Mouse (Mus musculus) thymus, postnatal 4 days (tissue): ENCODE measurements around the gene Zfp683.

Source experiments
- DNase-seq: peaks from one replicate; pipeline ENCODE4 v3.0.0; 2021

Zfp683 gene

DNA sequence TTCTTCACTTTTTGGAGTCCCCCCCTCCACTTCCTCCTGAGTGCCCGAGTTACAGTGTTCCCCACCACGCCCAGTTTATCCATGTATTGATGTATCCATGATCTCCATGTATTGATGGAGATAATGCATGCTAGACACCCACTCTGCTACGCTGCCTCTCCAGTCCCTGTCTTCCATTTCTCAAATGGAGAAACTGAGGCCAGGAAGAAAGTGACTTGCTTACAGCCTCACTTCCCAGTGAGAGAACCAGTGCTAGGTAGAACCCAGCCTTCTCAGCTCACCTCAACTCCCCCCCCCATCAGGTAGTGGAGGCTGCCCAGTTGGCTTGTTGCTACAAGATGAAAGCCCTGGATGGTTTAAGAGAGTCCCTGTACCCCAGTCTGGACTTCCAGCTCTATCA lies at the start of gene Zfp683:
TSS of gene Zfp683 (plus strand) at position 301 of the 400 bp plus-strand sequence.
- no peak for DNase-seq

- DNase-seq = no peak
Measured at GRCm38 (mm10) chr4:134005581-134006358, 47.9 kb upstream of the Zfp683 start.

DNA sequence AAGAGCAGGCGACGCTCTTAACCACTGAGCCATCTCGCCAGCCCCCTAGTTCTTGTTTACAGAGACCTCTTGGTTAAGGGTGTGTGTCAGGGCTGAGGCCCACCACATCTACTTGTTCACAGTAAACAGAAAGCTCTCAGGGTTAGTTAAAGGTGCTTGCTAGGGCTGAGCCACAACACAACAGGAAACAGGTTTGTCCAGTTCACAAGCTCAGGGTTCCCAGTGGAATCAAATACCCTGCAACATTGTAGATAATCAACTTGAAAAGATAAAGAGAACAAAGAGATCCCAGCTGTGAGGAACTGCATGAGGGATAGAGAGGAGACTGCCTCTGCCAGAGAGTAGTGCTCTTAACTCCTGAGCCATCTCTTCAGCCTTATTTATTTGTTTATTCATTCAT lies 46.8 kb upstream of the Zfp683 start:
- DNase-seq = no peak

GRCm38 (mm10) chr4:134009709-134010108 lies 43.9 kb upstream of the Zfp683 start:
- DNase-seq = no peak

DNA sequence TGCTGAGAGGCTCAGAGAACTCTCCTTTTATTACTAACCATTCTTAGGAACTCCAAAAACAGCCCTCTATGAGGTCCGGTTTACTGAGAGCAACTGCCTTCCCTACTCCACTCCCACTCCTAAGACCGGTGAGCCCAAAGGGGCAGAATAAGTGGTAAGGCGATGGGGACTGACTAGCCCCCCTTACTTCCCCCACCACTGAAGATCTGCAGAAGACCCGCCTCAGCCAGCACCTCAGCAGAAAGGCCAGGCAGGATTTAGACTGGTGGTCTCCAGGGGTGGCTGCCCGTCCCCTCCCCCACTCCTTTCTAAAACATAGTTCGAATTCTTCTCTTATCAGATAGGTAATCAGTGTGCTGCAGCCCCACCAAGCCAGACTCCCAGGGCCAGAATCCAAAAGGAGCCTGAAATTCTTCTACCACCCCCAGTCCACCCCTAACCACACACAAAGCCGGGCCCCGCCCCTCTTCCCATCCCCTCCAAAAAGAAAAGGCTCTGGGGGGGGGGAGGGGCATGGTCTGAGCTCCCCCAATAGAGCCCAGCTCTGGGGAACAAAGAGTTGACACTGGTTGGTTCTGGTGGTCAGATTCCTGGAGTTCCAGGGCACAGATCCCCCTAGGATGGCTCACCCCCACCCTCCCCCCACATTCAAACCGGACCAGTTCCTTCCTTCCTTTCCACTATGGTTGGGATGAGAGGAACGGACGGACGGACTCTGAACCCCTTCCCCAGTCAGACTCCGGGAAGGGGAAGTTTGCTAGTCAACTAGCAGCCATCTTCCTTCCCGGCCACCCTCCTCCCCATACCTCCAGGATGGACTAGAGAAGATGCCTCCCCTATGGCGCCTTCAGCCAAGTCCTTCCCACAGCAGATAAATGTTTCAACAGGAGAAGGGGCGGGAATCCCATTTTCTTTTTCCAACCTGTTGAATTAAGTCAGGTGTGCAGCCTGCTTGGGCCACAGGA lies 41.9 kb upstream of the Zfp683 start:
- no peak for DNase-seq

DNA sequence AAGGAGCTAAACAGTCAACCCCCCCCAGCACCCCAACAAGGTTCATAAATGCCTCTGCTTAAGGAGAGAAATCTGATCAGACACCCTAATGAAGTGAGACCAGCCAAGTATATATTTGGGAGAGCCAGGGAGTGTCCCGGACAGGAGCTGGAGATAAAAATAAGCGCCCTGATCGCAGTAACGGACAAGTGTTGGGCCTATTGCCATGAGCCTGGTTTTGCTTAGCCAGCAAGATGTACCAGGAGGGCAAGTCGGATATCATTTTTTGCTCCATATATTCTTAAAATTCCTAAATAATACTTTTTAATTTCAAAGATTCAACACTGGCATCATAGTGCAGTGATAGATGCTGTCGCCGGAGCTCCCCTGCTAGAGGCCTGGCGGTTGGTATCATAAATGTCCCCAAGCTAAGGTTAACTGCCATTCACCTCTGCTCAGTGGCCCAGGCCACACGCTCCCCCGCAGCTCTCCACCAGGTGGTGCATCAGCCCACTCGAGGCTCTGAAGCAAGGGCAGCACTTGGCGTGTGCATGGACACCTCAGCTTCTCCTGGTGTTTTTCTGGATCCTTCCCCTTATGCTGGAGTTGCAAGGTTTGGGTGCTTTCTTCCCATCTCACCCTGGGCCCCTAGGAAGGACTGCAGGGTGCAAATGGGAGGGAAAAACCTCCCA lies 40.6 kb upstream of the Zfp683 start:
- peak; percentile 69 for DNase-seq

GRCm38 (mm10) chr4:134016208-134016607 lies 37.4 kb upstream of the Zfp683 start:
- DNase-seq = no peak

DNA sequence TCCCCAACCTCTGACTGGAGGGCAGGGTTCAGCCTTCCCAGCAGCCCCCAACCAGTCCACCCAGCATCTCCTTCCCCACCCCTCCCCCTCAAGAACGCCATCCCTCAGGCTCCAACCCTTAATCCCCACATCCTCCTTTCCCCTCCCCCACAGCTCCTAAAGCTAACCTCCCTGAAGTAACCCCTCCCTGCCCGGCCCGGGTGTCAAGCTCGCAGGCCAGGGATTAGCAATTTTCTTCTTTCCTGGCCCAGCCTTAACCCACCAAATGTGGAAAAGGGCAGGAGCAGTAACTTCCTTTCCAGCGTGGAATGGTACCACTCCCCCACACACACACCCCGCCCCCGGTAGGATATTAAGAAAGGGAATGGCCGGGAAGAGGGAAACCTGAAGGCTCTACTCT lies 36.9 kb upstream of the Zfp683 start:
- DNase-seq = no peak

DNA sequence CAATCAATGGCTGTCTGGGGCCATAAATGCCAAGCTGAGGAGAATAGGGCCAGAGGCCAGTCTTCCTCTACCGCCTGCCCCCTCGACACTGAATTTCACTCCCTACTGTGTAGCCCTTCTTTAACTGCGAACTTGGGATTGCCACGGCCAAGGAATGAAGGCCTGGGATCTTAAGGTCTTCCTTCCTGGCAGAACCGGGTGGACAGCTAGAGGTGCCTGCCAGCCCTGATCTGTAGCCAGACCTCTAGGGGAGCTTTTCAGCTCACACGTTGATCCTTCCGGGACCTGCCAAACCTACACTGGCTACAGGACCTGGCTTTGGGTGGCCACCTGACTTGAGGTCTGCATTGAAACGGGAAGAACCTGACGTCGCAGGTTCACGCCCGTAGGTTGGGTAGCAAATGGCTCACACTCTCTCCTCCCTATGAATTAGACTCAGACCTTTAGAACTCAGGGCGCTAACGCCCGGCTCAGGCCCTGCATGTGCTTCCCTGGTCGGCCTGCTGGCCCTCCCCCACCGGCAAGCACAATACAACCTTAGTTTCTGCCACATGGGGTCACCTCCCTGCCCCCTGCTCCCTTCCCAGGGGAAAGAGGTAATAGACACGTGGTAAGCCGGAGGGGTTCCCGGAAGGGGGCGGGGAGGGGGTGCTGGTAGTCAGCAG lies 36.3 kb upstream of the Zfp683 start:
- DNase-seq = no peak

DNA sequence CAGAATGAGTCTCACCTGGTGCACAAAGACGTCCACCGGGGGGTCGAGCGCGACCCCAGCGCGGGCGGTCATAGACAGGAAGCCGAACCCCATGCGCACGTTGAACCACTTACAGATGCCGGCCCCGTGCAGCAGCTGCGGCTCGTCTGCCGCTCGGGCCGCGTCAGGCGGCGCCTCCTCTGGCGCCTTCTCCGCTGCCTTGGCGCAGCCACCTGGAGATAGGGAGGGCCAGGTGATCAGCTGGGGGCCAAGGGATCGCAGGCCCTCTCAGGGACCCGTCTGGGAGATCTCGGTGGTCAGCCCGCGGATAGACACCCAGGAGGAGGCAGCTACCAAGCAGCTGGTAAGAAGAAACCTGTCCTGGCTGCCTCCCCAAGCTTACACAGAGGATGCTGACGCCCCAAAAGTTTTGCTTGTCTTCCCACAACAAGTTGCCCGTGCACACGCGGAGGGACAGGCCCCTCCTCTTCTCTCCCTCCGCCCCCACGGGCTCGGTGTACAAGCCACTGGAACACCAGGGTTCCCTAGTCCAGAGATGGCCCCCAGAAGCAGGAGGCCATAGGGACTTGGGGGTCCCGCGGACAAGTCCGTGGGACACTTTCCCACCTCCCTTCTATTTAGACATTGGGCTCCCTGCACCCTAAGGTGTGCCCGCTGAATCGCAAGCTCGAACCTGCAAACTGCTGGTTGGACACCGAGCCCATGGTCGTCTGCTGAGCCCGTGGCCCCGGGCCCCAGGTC lies 35.4 kb upstream of the Zfp683 start:
- peak; percentile 35 for DNase-seq

GRCm38 (mm10) chr4:134018779-134019145 lies 34.9 kb upstream of the Zfp683 start, which contains the start of gene Lin28a:
Gene Lin28a (minus strand): TSS chr4:134018841.
- no peak for DNase-seq

GRCm38 (mm10) chr4:134019210-134019609 lies 34.4 kb upstream of the Zfp683 start:
- DNase-seq = no peak

DNA sequence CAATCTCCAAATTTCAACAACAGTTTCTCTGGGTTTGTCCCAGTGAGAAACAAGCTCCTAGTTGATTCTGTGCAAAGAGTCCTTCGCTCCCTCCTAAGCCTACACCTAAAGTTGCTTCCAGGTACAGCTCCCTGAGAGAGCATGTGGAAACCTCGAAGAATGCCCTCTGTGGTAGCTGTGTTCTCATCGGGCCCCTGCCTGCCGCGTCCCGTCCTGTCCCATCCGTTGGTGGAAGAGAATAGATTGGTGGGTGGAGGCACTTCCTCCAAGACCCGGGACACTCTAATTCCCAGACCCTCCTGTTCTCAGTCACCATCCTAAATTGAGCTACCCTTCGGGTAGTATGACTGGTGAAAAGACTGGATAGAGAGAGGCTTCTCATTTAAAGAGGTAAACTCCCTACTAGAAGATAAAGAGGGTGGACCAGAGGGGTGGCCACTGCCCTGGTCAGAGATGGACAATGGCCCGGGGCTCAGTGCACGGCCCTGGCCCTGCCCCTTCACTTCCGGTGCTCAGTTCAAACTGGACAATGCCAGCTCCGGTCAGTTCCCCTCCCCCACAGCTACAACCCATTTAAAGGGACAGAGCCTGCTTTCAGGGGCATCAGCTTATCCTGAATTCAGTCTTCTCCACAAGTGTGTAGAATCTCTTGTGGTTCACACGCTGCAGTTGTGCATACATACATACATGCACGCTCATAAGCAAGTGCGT lies 33.8 kb upstream of the Zfp683 start:
- DNase-seq = no peak

DNA sequence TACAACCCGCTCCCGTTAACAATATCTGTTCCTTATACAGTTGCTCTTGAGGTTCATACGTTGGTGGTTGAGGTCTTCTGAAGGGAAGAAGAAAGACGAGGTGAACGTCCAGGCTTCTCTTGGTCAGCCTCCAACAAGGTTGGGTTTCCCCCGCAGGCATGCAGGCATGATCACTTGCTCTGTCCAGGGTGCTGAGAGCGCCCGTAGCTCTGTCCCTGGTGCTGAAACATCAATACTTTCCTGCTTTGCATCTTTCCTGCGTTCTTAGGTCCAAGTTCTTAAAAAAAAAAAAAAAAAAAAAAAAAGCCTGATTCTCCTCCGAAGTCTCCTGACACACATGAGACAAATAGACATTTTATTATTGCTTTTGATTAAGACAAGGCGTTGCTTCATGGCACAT lies 33.0 kb upstream of the Zfp683 start:
- peak; percentile 77 for DNase-seq

DNA sequence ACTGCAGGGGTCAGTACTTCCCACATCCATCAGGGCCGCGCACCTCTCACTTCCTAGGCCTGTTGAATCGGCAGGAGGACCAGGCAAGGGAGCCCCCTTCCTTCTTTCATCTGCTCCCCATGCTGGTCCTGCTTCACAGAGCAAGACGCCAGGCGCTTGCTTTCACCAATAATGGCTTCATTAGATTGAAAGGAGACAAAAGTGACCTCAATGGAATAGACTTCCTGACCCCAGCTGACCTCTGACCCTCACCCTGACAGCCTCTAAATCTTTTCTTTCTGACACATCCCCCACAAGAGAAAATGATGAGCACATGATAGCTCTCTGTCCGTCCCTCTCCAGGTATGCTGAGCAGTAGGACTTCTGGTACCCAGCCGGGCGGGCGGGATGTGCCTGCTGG lies 27.8 kb upstream of the Zfp683 start:
- DNase-seq = no peak

DNA sequence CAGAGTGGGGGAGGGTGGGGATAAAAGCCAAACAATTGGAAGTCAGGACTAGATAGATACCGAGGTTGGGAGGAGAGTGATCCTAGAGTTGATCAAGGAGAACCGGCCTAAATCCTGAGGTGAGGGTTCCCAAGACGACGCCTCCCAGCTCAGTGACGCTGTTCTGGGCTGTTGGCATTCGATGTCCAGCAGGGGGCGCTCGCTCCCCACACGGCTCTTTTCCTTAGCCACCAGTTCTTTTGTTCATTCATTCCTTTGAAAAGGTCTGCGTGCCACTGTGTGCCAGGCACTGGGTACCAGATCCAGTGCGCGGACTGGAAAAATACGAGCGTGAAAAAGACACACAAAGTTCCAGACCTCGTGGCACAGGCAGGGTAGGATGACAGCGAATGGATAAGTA lies 17.7 kb upstream of the Zfp683 start:
- peak; percentile 93 for DNase-seq

- DNase-seq = peak; percentile 30
Measured at GRCm38 (mm10) chr4:134041317-134042123, 12.1 kb upstream of the Zfp683 start.

GRCm38 (mm10) chr4:134043041-134043440 lies 10.6 kb upstream of the Zfp683 start:
- DNase-seq = peak; percentile 50

DNA sequence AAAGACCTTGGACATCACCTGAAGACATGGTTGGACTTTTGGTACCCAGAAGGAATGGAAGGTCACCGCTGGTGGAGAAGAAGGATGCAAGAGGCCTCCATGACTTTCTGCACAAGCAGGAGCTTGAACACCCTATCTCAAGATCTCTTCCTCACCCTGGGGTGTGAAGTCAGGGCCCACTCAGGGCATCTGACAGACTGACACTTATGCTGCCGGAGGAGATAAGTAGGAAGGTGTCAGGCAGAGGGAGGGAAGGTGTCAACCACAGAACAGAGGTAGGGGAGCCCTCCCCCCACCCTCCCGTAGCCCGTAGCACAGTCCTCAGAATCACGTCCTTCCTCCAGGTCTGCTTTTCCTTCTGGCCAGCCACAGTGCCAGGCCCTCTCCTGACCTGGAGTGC lies 6.0 kb upstream of the Zfp683 start:
- DNase-seq = no peak

DNA sequence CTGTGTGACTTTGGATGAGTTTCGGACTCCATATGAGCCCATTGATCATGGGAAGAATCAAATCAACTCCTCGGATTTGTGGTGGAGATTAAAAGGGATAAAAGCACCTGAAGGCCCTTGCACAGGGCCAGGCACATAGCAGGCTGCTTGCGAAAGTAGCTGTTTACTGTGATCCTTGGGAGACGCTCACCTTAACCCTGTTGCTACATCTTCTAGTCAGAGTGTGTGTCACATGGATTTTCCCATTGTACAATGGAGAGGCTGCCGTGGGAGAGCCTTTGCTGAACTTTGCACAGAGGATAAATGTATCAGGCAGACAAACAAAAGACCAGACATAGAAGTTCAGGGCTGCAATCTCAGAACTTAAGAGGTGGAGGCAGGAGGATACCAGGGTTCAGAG lies 1.7 kb upstream of the Zfp683 start:
- no peak for DNase-seq
